8 mouse cellular contexts compared by ENCODE assay signal in the genomic region with DNA sequence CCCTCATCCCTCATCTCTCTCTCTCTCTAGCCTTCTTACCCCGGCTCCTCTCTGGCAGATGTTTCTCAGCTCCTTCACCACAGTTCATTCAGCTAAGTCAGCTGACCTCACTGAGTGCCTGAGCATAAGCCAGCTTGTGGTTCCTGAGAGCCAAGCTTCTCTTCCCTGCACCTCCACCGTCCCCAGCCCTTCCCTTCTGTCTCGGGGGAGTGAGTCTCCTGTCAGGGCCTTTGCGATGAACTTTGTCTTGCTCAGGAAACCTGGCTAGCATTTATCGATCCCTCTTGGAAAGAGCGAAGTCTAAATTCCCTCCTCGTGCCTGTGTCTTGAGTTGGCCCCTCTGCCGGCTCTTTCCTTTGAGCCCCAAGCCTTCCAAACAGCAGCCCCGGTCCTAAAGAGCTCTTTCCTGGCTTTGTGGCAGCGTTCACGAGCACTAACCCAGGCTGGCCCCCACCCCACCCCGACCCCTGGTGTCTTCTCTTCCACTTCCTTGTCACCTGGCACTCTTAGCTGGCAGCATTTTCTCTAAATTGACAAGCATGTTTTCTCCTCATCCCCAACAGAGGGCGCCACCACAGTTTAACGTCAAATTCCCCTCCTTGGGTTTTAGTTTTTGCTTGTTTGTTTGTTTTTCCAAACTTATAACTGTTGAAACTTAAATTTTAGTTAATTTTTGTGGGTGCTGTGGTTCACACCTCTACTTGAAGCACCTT. TPM values are rescaled to one million over a fixed set of nuclear protein-coding genes. Genes with fewer than 3 reads are reported as not detected.
DNase-seq lines count a peak whose midpoint lies in the region; ATAC-seq and TF ChIP-seq lines count a peak whose summit lies in the region.

No protein-coding gene starts in this region.

- peak overlapping the region; percentile 22; the same call in 1 of the 2 replicates for H3K9ac ChIP-seq in liver, embryonic 12.5 days

- no peak overlapping the region for H3K27ac ChIP-seq in layer of hippocampus, adult 2 months
- H3K27ac ChIP-seq in liver, embryonic 12.5 days = peak overlapping the region; percentile 5; the same call in 1 of the 2 replicates
- H3K27ac ChIP-seq in limb, embryonic 10.5 days = no peak overlapping the region

- DNase-seq in layer of hippocampus, adult 2 months (ENCODE audit: low spot score in 2 of 2) = no peak
- DNase-seq in layer of hippocampus, adult 9-10 months (ENCODE audit: low spot score) = no peak
- DNase-seq in adrenal gland, postnatal 25 days = peak; percentile 16
- peak; percentile 81 for DNase-seq in thymus, postnatal 0 days (ENCODE audit: low spot score)
- DNase-seq in limb, embryonic 10.5 days (ENCODE audit: low spot score) = no peak
- DNase-seq in gastrocnemius, postnatal 25 days = no peak

- H3K27me3 ChIP-seq in liver, embryonic 12.5 days (replicated peaks) = no peaks in the 10 kb centered on the region
- H3K27me3 ChIP-seq in limb, embryonic 10.5 days (ENCODE audit: low read depth, poor library complexity, severe bottlenecking) = no peaks in the 10 kb centered on the region

- 31% methylated on average over 14 of the region's 14 CpGs for whole genome bisulfite sequencing in liver, embryonic 12.5 days (ENCODE audit: insufficient replicate concordance)
- WGBS in limb, embryonic 10.5 days = 40% methylated on average over 14 of the region's 14 CpGs

- H3K36me3 ChIP-seq in liver, embryonic 12.5 days = no peaks in the 10 kb centered on the region
- H3K36me3 ChIP-seq in limb, embryonic 10.5 days = no peaks in the 10 kb centered on the region

- ATAC-seq in liver, embryonic 12.5 days = no peak
- ATAC-seq in inflammation-experienced regulatory T-cells, adult 6 months = no peak

- H3K4me2 ChIP-seq in liver, embryonic 12.5 days = peak overlapping the region; percentile 36

- peak overlapping the region; percentile 17; the same call in 1 of the 2 replicates for H3K4me3 ChIP-seq in layer of hippocampus, adult 2 months
- H3K4me3 ChIP-seq in liver, embryonic 12.5 days = peak overlapping the region; percentile 10
- no peak overlapping the region for H3K4me3 ChIP-seq in limb, embryonic 10.5 days

- H3K9me3 ChIP-seq in liver, embryonic 12.5 days (replicated peaks) = no peaks in the 10 kb centered on the region
- no peaks in the 10 kb centered on the region for H3K9me3 ChIP-seq in limb, embryonic 10.5 days (replicated peaks)

- peaks cover 26% of the 10 kb centered on the region for H3K4me1 ChIP-seq in liver, embryonic 12.5 days
- peaks cover 14% of the 10 kb centered on the region for H3K4me1 ChIP-seq in limb, embryonic 10.5 days

- TF ChIP-seq CTCF in layer of hippocampus, adult 2 months (conservative IDR thresholded peaks at IDR 0.05) = peak; percentile 70

RNA-seq across cellular contexts. Expression of gene 1810010H24Rik, which starts 10.7 kb away (rescaled TPM):
- total RNA-seq in layer of hippocampus, adult 2 months (2021) = 1 to 10 TPM; 3.1 to 3.5 TPM
- total RNA-seq in adrenal gland, postnatal 25 days (2021) = 2.8 and 4.2 TPM in 2 replicates
- polyA plus RNA-seq in liver, embryonic 12.5 days (2016; fragmentation: Nextera tagmentation; extraction: Ambion mirVana) = 1.5 and 2.0 TPM in 2 replicates
- polyA plus RNA-seq in thymus, postnatal 0 days (2015; fragmentation: Nextera tagmentation; extraction: Ambion mirVana) = 2.2 and 2.8 TPM in 2 replicates
- polyA plus RNA-seq in limb, embryonic 10.5 days (2016; fragmentation: Nextera tagmentation; extraction: Ambion mirVana) = 0.65 and 1.4 TPM in 2 replicates
- total RNA-seq in gastrocnemius, postnatal 25 days (2021) = 1 to 10 TPM in 1 of 2 experiments, under 1 TPM in 1; 0.92 to 1.4 TPM
- polyA plus RNA-seq in inflammation-experienced regulatory T-cells, adult 6 months (2017; shearing (Covaris generic)) = 1 to 10 TPM in 1 of 3 experiments, under 1 TPM in 2; 0.75 to 1.1 (median 0.88) TPM

RNA-seq across cellular contexts. Expression of gene Kpna2, which starts 15.4 kb away (rescaled TPM):
- 10 to 100 TPM; 17.7 to 19.1 TPM for total RNA-seq in layer of hippocampus, adult 2 months (2021)
- total RNA-seq in adrenal gland, postnatal 25 days (2021) = 34.7 and 36.0 TPM in 2 replicates
- 360 and 381 TPM in 2 replicates for polyA plus RNA-seq in liver, embryonic 12.5 days (2016; fragmentation: Nextera tagmentation; extraction: Ambion mirVana)
- polyA plus RNA-seq in thymus, postnatal 0 days (2015; fragmentation: Nextera tagmentation; extraction: Ambion mirVana) = 427 and 439 TPM in 2 replicates
- 635 and 653 TPM in 2 replicates for polyA plus RNA-seq in limb, embryonic 10.5 days (2016; fragmentation: Nextera tagmentation; extraction: Ambion mirVana)
- total RNA-seq in gastrocnemius, postnatal 25 days (2021) = 10 to 100 TPM; 10.9 to 17.1 TPM
- polyA plus RNA-seq in inflammation-experienced regulatory T-cells, adult 6 months (2017; shearing (Covaris generic)) = 100 to 1,000 TPM; 112 to 274 (median 131) TPM

Comparison
In these comparisons a context has a peak if more than half of its experiments do, and no peak if none do; other contexts are left out.
1. DNase-seq: peak in adrenal gland, postnatal 25 days (single experiment) and thymus, postnatal 0 days (single experiment); none in layer of hippocampus, adult 2 months (0 of 2), layer of hippocampus, adult 9-10 months (single experiment), limb, embryonic 10.5 days (single experiment) and gastrocnemius, postnatal 25 days (single experiment).